Mouse (Mus musculus) frontal cortex, postnatal 36 days (tissue): ENCODE results near the gene Farp1.

Experiments
- DNase-seq, 2 experiments: peaks; one replicate each; pipeline ENCODE4 v3.0.0; 2022; ENCODE audit warnings: low spot score in 2 of 2

Farp1 gene

DNA sequence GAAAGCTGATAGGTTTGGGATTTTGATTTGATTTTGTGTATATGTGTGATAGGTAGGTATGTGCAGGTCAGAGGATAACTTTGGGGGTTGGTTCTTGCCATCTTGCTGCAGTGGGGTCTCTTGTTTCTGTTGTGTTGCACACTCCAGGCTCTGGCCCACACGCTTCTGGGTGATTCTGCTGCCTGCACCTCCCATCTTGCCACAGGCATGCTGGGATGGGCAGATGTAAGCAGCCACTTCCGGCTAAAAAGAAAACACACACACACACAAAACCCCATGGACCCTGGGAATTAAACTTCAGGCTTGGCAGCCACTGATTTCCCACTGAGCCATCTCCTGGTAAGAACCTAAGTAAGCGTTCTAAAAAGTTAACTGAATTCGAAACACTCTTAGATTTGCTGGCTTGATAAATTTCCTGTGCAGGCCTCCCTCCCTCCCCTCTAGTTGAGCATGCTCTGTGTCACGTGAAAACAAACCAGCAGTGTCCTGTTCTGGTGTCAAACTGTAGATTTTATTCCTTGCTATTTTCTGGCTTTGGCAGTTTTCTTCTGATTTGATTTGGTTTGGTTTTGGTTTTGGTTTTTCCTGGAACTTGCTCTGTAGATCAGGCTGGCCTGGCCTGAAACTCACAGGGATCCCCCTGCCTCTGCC lies 226.4 kb downstream of the Farp1 start:
- no peak for DNase-seq

DNA sequence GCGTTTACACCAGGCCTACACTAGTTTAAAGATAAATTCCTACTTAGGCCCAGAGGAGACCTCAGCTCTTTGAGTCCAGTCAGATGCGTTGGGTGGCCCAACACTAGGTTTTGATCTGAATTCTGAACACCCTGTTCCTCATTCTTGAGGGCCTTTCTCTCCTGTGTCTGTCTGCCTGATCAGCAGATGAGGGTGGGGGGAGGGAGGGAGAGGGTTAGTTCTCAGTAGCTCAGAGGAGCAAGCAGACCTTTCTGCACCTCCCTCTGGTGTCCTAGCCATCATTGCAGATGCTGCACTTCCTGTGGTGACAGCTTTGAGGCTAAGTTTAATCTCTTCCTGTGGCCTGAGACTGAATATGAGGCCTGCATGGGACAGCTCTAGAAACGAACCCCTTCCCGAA lies 227.6 kb downstream of the Farp1 start:
- no peak for DNase-seq

DNA sequence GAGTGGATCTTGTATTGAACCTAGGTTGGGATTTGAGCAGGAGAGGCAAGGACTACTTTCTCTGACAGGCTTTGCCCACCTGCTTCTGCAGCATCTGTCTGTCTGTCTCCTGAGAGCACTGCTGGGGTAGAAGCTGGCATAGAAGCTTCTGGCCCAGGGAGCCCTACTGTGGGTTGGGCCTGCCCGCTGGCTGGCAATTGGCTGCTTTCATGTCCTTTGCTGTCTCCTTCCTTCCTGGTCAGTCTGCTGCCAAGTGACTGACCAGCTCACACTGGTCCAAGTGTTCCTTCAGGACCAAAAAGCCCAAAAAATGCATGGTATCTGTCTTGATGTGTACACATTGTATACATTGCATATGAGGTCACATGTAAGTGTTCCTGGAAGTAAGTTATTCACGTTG lies 228.9 kb downstream of the Farp1 start:
- no peak for DNase-seq

- DNase-seq: no peak
These were observed 229.5 kb downstream of the Farp1 start for GRCm38 (mm10) chr14:121264453-121264852.

GRCm38 (mm10) chr14:121267801-121268200 lies 232.8 kb downstream of the Farp1 start:
- DNase-seq: no peak

GRCm38 (mm10) chr14:121270490-121270889 lies 235.5 kb downstream of the Farp1 start:
- DNase-seq: no peak

DNA sequence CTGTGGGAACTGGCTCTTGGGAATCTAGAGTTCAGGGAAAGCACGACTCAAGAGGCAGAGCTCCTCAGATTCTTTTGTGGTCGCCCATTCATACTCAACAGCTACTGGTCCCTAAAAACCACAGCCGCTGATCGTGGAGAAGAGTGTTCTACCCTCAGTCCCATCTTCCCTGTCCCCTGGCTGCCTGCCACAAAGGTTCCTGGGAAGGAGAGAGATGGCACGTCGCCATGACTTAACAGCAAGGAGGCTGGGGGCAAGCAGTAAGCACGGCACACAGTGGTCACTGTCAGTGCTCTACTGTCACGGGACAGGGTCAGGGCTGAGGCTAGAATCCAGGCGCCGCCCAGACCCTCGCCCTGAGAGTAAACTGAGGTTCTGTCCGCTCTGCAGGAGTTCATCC lies 240.0 kb downstream of the Farp1 start:
- DNase-seq: no peak

DNA sequence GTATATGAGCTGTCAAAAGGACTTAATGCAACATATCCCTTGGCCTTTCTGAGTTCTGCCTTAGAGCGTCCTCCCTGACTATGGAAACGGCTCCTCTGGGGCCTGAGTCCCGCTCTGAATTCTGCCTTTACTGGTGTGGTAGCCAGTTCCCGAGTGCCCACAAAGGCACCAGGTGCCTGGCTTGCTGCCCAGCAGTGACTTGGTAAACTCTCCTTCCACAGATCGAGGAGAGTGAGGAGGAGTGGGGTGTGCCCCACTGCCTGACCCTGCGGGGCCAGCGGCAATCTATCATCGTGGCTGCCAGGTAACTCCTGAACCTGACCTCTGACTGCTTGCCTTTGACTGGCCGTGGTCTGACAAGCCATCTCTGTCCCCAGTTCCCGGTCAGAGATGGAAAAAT lies 241.0 kb downstream of the Farp1 start:
- no peak for DNase-seq

DNA sequence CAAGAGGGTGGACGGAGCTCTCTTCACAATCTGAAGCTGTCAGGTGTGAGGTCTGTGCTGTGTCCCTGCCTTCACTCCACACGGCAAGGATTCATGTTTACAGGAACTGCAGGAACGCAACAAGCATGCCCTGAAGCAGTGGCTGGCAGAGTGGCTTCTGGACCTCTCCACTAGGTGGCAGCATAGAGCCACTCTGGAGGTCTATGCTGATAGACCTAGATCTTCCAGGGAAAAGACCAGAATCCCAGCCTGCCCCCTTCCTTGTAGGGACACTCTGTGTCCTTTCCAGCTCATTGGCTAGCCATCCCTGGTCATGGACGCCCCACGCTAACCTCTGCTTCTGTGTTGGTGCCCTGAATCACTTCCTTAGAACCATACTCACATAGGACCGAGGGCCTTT lies 244.1 kb downstream of the Farp1 start:
- peak; percentile 85 to 87 for DNase-seq

DNA sequence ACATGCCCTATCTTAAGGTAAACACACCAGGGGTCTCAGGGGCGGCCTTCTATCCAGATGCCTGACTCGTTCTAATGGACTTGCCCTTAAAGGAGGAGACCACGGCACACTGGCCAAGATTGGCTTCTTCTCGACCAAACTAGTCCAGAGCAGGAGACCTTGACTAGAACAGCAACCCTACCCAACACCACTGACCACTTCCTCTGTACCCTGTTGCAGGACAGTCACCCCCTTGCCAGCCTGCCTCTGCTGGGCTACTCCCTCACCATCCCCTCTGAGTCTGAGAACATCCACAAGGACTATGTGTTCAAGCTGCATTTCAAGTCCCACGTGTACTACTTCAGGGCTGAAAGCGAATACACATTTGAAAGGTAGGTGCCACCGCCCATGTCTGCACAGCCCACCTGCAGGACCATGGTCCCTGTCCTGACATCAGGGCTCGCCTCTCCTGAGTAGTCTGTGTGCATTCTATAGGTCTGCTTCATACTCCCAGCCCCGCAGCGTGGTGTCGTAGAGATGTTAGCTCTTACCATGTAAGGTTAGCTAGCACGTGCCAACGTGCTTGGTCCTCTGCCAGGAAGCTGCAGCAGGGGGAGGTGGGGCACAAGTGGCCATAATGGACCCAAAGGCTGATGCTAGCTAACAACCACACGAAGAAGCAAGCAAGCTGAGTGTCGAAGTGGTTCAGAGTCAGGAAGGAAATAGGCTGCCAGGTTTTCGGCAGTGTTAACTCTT lies 245.8 kb downstream of the Farp1 start:
- DNase-seq: no peak

- DNase-seq: no peak
These were observed 246.3 kb downstream of the Farp1 start for GRCm38 (mm10) chr14:121281336-121281710.

DNA sequence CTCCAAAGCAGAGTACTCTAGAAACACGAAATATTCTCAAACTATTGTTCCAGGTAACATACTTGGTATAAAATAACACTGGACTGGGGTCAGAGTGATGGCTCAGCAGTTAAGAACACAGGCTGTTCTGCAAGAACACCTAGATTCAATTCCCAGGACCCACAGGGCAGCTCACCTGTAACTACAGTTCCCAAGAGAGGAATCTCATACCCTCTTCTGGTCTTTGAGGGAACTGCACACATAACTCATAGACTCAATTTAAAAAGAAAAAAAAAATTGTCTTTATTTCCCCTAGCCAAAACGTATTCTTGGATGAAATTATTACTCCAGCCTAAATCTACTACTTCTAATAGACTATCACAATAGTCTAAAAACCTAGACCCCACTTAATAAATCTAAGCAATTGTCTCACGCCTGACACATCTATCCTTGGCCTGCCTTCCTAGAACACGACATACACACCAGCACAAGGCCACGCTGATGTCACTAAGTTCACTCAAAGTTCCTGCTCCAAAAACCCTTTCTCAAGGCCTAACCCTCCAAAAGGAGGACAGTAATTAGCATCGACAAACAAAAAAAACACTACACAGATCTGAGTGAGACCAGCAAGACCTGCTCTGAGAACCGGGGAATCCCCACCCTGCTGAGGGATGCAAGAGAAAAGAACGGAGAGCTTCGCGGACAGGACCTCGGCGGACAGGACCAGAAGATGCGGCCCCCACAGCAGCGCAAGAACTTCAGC lies 250.6 kb downstream of the Farp1 start:
- DNase-seq: no peak

DNA sequence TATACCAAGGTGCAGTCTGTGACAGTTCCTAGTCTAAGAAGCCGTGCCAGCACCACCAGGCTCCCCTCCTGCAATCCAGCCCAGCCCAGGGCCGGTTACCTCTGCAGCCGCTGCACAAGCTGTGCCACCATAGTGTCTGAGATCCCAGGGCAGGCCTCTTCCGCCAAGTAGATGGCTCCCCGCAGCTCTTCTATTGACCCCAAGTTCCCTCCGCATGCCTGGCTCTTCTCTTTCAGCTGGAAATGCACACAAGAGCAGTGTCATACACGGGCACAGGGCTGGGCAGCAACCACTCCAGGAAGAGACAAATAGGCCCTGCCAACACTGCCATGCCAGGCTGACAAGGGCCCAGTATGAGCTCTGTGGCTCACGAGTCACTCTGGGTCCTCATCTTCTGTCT lies 256.9 kb downstream of the Farp1 start:
- DNase-seq: no peak

GRCm38 (mm10) chr14:121292391-121292790 lies 257.4 kb downstream of the Farp1 start:
- no peak for DNase-seq

GRCm38 (mm10) chr14:121294484-121294883 lies 259.5 kb downstream of the Farp1 start:
- no peak for DNase-seq

DNA sequence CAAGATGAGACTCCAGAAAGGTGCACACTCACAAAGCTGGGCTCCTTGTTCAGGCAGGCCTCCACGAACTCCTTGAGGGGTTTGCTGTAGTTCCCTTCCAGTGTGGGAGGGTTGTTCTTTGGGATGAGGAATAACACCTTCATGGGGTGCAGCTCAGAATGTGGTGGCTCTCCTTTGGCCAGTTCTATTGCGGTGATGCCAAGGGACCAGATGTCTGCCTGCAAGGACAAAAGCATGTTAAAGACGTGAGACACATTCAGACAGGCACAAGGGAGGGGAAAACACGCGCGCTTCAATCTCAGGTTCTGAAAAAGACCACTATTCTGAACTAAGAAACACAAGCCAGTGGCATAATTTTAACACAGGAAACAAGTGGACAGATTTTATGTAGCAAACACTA lies 262.1 kb downstream of the Farp1 start:
- no peak for DNase-seq

- no peak for DNase-seq
These were observed 263.5 kb downstream of the Farp1 start for GRCm38 (mm10) chr14:121298537-121298936.

GRCm38 (mm10) chr14:121299093-121299492 lies 264.1 kb downstream of the Farp1 start:
- DNase-seq: no peak

DNA sequence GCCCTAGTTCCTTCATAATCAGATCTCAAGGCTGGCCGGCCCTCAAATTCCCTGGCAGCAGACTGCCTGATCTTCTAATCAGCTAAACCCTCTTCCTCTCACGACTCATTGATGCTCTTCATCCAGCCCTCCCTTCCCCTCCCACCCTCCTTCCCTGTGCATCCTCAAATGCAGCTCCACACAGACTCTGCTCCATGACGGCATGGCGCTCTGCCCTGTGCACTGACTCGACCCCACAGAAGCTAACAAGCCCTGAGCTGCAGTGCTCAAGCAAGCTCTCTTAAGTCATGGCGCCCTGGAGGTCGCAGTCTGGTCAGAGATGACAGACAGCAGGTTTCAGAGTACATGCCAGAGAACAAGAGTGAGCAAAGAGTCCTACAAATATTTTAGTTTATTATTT lies 269.5 kb downstream of the Farp1 start:
- no peak for DNase-seq

DNA sequence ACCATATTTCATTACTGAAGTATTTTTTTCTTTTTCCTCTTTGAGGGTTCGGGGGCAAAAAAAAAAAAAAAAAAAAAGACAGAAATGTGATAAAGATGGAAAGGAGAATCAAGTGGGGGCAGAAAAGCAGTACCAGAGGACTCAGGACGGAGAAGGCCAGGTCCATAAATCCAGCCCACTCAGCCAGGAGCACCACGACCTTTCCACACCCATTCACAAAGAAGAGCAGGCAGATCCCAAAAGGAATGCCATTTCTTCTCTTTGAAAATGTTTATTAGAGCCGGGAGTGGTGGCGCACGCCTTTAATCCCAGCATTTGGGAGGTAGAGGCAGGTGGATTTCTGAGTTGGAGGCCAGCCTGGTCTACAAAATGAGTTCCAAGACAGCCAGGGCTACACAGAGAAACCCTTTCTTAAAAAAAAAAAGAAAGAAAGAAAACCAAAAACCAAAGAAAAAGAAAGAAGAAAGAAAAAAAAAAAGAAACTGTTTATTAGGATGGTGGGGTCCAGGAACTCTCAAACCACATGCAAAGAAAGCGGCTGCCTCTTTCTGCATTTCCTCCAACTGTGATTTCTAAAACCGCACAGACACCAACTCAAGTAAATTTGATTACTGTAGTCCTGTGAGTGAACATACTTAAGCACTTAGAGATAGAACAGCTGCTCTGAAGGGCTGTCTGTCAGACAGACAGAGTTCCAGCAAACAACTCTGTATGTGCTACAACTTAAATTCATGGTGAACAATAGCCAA lies 270.5 kb downstream of the Farp1 start:
- DNase-seq: no peak

GRCm38 (mm10) chr14:121309909-121310308 lies 274.9 kb downstream of the Farp1 start:
- DNase-seq: no peak
